Mouse (Mus musculus): ENCODE data around the gene 4930447C04Rik. TPM values are rescaled to one million over a fixed set of nuclear protein-coding genes. Genes with fewer than 3 reads are reported as not detected.

4930447C04Rik gene
- polyA plus RNA-seq, 1 experiment from 2014 or later, result 2.0 TPM

DNA sequence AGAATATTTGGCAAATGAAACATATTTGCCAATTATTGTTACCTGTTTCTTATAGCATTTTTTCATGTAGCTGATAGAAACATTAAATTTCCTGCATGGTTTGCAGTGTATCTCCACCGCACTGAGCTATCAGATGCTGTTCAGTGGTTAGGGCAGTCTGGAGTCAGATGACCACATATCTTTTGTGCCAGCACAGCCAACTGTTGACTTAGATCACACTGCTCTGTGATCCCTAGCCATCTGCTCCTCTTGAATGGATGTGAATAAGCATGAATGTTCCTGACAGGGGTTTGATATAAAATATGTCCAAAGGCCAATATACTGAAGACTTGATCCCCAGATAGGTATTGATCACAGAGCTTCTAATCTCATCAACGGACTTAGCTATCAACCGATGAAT, 17.9 kb upstream of the 4930447C04Rik start:
- 78% methylated on average over 3 of the region's 3 CpGs for WGBS
- Histone ChIP-seq H3K27me3 (replicated peaks) (peaks cover 10% of the 10 kb centered on the region), H3K4me2 (no peak overlapping the region), H3K4me3 (no peak overlapping the region), H3K4me1 (peaks cover 19% of the 10 kb centered on the region), H3K9ac (no peak overlapping the region), H3K27ac (replicated peaks) (no peak overlapping the region), H3K9me3 (peaks cover 6% of the 10 kb centered on the region; the same call in 1 of the 2 replicates), H3K36me3 (no peaks in the 10 kb centered on the region)
- no peak for ATAC-seq (ENCODE audit: extremely low read depth, insufficient number of reproducible peaks, low FRiP score, low TSS enrichment)

- Histone ChIP-seq H3K4me1 (peaks cover 23% of the 10 kb centered on the region), H3K36me3 (no peaks in the 10 kb centered on the region), H3K27ac (replicated peaks) (no peak overlapping the region), H3K27me3 (replicated peaks) (peaks cover 10% of the 10 kb centered on the region), H3K9ac (no peak overlapping the region), H3K4me3 (no peak overlapping the region), H3K9me3 (peaks cover 6% of the 10 kb centered on the region; the same call in 1 of the 2 replicates), H3K4me2 (no peak overlapping the region)
- WGBS, result 59% methylated on average over 6 of the region's 6 CpGs
- no peak for ATAC-seq (ENCODE audit: extremely low read depth, insufficient number of reproducible peaks, low FRiP score, low TSS enrichment)
These were observed 17.4 kb upstream of the 4930447C04Rik start for GRCm38 (mm10) chr12:72957829-72958424.

GRCm38 (mm10) chr12:72954906-72955305, 14.3 kb upstream of the 4930447C04Rik start:
- WGBS, result 15% methylated on average over 4 of the region's 4 CpGs
- Histone ChIP-seq H3K4me1 (peaks cover 23% of the 10 kb centered on the region), H3K27ac (replicated peaks) (peak overlapping the region; percentile 10; the same call in 1 of the 2 replicates), H3K4me2 (peak overlapping the region; percentile 11; the same call in 1 of the 2 replicates), H3K27me3 (replicated peaks) (peaks cover 25% of the 10 kb centered on the region), H3K9ac (no peak overlapping the region), H3K9me3 (no peaks in the 10 kb centered on the region), H3K36me3 (no peaks in the 10 kb centered on the region), H3K4me3 (no peak overlapping the region)
- ATAC-seq (ENCODE audit: extremely low read depth, insufficient number of reproducible peaks, low FRiP score, low TSS enrichment), result no peak

- no peak for ATAC-seq (ENCODE audit: extremely low read depth, insufficient number of reproducible peaks, low FRiP score, low TSS enrichment)
- H3K36me3 ChIP-seq, result no peaks in the 10 kb centered on the region
- WGBS, result 52% methylated on average over 5 of the region's 5 CpGs
These were observed 13.3 kb upstream of the 4930447C04Rik start for GRCm38 (mm10) chr12:72953858-72954257.

DNA sequence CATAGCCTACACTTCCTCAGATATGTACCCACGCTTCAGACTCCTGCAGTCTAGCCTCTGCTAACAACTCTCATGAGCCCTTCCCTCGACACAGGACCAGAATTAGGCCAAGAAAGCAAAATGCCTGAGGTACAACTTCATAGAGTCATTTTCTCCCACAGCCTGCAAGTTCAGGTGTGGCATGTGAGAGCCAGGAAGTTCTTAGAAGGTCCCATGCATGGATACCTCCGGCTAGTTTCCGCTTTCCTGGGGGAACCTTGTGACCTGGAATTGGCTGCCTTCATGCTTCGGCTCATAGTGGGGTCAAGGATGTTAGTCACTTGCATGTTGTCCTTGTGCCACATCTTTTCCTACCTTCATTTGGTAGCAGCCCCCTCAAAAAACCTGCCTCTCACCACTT, 12.5 kb upstream of the 4930447C04Rik start:
- Histone ChIP-seq H3K4me3 (no peak overlapping the region), H3K36me3 (no peaks in the 10 kb centered on the region), H3K9me3 (no peaks in the 10 kb centered on the region), H3K27ac (replicated peaks) (no peak overlapping the region), H3K4me2 (no peak overlapping the region), H3K9ac (no peak overlapping the region), H3K4me1 (peaks cover 23% of the 10 kb centered on the region), H3K27me3 (replicated peaks) (peaks cover 42% of the 10 kb centered on the region)
- WGBS, result 79% methylated on average over 5 of the region's 5 CpGs
- no peak for ATAC-seq (ENCODE audit: extremely low read depth, insufficient number of reproducible peaks, low FRiP score, low TSS enrichment)

More at GRCm38 (mm10) chr12:72953858-72954257, 13.3 kb upstream of the 4930447C04Rik start:
- H3K9me3 ChIP-seq, result no peaks in the 10 kb centered on the region
- H3K9ac ChIP-seq, result no peak overlapping the region
- H3K4me2 ChIP-seq, result no peak overlapping the region
- peaks cover 23% of the 10 kb centered on the region for H3K4me1 ChIP-seq
- peaks cover 35% of the 10 kb centered on the region for H3K27me3 ChIP-seq (replicated peaks)
- no peak overlapping the region for H3K27ac ChIP-seq (replicated peaks)
- no peak overlapping the region for H3K4me3 ChIP-seq

- WGBS, result 26% methylated on average over 2 of the region's 2 CpGs
- no peak overlapping the region for H3K9ac ChIP-seq
These were observed 6.8 kb upstream of the 4930447C04Rik start for GRCm38 (mm10) chr12:72947335-72947734.

GRCm38 (mm10) chr12:72946805-72947204, 6.2 kb upstream of the 4930447C04Rik start:
- Histone ChIP-seq H3K27me3 (replicated peaks) (peaks cover 95% of the 10 kb centered on the region), H3K4me1 (peaks cover 10% of the 10 kb centered on the region), H3K9ac (no peak overlapping the region), H3K4me3 (no peak overlapping the region), H3K9me3 (no peaks in the 10 kb centered on the region), H3K4me2 (no peak overlapping the region), H3K27ac (replicated peaks) (no peak overlapping the region), H3K36me3 (no peaks in the 10 kb centered on the region)
- ATAC-seq (ENCODE audit: extremely low read depth, insufficient number of reproducible peaks, low FRiP score, low TSS enrichment), result no peak

More at GRCm38 (mm10) chr12:72947335-72947734, 6.8 kb upstream of the 4930447C04Rik start:
- H3K4me3 ChIP-seq, result no peak overlapping the region
- no peaks in the 10 kb centered on the region for H3K9me3 ChIP-seq
- peaks cover 90% of the 10 kb centered on the region for H3K27me3 ChIP-seq (replicated peaks)
- H3K4me2 ChIP-seq, result no peak overlapping the region
- no peaks in the 10 kb centered on the region for H3K36me3 ChIP-seq
- no peak overlapping the region for H3K27ac ChIP-seq (replicated peaks)
- ATAC-seq (ENCODE audit: extremely low read depth, insufficient number of reproducible peaks, low FRiP score, low TSS enrichment), result no peak
- H3K4me1 ChIP-seq, result peaks cover 10% of the 10 kb centered on the region

DNA sequence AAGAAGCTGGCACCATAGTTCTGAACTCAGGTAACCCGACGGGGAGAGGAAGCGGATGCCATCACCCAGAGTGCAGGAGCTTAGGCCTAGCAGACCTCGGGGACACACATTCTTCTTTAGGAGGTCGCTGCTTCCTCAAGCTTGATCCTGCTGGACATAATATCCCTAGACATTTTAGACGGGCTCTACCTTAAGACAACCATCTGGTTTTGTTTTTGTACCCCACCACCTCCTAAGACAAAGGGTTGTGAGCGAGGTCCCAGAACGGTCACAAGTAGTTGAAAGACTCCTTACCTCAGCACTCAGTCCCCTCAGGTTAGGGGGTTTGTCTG, 5.5 kb upstream of the 4930447C04Rik start:
- peak overlapping the region; percentile 76 for H3K4me2 ChIP-seq
- no peak overlapping the region for H3K9ac ChIP-seq
- no peak for ATAC-seq (ENCODE audit: extremely low read depth, insufficient number of reproducible peaks, low FRiP score, low TSS enrichment)
- H3K4me3 ChIP-seq, result peak overlapping the region; percentile 54
- H3K36me3 ChIP-seq, result no peaks in the 10 kb centered on the region
- H3K9me3 ChIP-seq, result no peaks in the 10 kb centered on the region
- peaks cover 15% of the 10 kb centered on the region for H3K4me1 ChIP-seq
- 10% methylated on average over 8 of the region's 8 CpGs for WGBS
- no peak overlapping the region for H3K27ac ChIP-seq (replicated peaks)
- peaks cover 97% of the 10 kb centered on the region for H3K27me3 ChIP-seq (replicated peaks)

DNA sequence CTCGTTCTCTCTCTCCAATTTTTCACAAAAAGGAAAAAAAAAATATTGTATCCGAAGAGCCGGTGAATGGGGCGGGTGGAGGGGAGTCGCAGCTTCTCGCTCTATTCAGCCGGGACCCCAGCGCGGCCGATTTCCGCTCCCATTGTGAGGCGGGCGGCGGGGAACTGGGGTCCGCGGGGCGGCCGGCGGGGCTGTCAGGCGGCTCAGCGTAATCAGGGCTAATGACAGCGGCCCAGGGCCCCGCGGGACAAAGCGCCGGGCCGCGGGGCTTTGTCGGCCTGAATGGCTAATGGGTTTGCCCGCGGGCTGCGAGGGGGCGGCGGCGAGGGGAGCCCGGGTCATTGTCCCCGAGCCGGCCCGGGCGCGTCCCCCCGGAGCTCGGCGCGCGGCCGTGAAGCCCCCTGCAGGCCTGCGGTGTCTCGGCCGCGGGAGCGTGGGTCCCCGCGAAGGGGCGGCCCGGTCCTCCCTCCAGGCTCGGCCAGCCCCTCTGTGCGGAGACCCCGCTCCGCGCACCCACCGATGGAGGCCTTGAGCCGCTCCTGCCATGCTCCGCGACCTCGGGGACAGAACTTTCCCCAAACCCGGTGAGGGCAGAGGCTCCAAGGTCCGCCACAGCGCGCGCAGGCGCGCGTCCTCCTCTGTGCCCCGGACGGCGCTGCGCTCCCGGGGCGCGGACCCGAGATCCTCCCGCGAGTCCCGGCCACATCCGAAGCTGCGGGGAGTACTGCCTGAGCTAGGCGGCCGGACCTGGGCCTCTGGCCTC, 4.9 kb upstream of the 4930447C04Rik start:
- Histone ChIP-seq H3K27me3 (replicated peaks) (peaks cover 99% of the 10 kb centered on the region), H3K27ac (replicated peaks) (no peak overlapping the region), H3K36me3 (no peaks in the 10 kb centered on the region), H3K4me2 (peak overlapping the region; percentile 76), H3K9me3 (no peaks in the 10 kb centered on the region), H3K9ac (peak overlapping the region; percentile 54; the same call in 1 of the 2 replicates), H3K4me3 (peak overlapping the region; percentile 54), H3K4me1 (peaks cover 15% of the 10 kb centered on the region)
- under 1% methylated on average over 89 of the region's 89 CpGs for WGBS
- ATAC-seq (ENCODE audit: extremely low read depth, insufficient number of reproducible peaks, low FRiP score, low TSS enrichment), result no peak

DNA sequence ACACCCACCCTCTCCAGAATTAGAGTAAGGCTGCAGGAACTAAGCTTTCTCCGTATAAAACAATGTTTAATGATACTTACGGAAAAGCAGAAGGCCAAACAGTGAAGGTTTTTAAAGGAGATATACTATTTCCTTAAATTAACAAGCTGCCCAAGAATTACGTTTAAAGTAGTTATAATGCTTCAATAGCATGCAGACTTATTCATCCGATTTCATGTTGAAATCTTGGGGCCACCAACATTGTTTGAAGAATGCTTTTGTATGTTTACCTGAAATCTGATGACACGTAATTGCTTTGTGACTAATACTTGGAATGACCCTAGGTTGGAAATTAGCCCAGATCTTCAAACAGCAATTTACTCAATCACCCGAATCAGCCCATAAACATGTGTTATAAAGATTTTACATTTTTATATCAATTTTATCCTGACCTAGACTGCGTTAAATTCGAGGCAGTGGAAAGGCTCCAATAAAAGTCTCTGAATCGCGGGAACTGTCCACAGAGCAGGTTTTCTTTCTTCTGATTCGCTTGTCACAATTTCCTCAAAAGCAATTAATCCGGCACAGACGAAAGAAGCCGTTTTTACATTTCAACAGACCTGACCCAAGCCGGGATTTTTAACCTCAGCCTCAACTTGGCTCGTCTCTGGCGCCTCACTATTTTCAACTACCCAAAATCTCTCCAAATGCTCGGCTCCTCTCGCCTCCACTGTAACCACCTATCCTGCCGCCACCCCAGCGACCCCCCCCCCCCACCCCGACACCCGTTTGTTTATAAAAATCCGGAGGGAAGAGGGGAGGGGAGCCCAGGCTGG, 4.0 kb upstream of the 4930447C04Rik start:
- peaks cover 22% of the 10 kb centered on the region for H3K4me1 ChIP-seq
- 0 out of 2 replicates have a peak overlapping the region, but pooled peaks have one; percentile 54 for H3K9ac ChIP-seq
- H3K4me2 ChIP-seq, result peak overlapping the region; percentile 76
- peaks cover 99% of the 10 kb centered on the region for H3K27me3 ChIP-seq (replicated peaks)
- ATAC-seq (ENCODE audit: extremely low read depth, insufficient number of reproducible peaks, low FRiP score, low TSS enrichment), result no peak
- 3% methylated on average over 23 of the region's 24 CpGs for WGBS
- H3K27ac ChIP-seq (replicated peaks), result no peak overlapping the region
- peak overlapping the region; percentile 54 for H3K4me3 ChIP-seq
- no peaks in the 10 kb centered on the region for H3K36me3 ChIP-seq
- no peaks in the 10 kb centered on the region for H3K9me3 ChIP-seq

DNA sequence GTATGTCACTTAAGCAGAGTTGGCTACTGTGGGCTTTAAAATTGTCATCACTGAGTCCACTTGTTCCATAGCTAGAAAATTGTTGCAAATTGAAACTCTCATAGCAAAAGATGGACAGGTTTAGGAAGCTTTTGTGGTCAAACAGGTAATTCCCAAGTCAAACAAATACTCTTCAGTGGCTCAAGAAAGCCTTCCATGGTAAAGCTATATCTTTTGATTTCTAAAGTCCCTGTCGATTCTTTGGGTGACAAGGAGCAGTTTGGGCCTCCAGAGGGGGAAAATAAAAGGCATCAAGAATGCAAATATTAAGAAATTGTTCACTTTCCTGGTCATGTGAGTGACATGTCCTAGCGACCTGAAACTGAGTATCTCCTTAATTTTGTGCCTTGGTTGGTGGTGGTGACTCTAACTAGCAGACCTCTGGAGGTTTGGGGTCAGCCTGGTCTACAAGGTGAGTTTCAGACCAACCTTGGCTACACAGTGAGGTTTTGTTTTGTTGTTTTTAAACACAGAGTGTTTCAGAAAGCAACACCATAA, 3.1 kb upstream of the 4930447C04Rik start:
- no peak overlapping the region for H3K4me2 ChIP-seq
- no peaks in the 10 kb centered on the region for H3K36me3 ChIP-seq
- no peak for ATAC-seq (ENCODE audit: extremely low read depth, insufficient number of reproducible peaks, low FRiP score, low TSS enrichment)
- no peak overlapping the region for H3K9ac ChIP-seq
- 6% methylated on average over 2 of the region's 2 CpGs for WGBS
- H3K27me3 ChIP-seq (replicated peaks), result peaks cover 100% of the 10 kb centered on the region
- H3K9me3 ChIP-seq, result no peaks in the 10 kb centered on the region
- H3K4me3 ChIP-seq, result no peak overlapping the region
- H3K4me1 ChIP-seq, result peaks cover 27% of the 10 kb centered on the region
- H3K27ac ChIP-seq (replicated peaks), result no peak overlapping the region

All from heart, embryonic 13.5 days (tissue).